Mouse (Mus musculus) ES-CJ7 (cell line): ENCODE results near the gene Pdlim1.

Source experiments
- DNase-seq: peaks from one replicate; pipeline ENCODE4 v3.0.0; 2011; ENCODE audit warnings: low read depth, low spot score

Pdlim1 gene

GRCm38 (mm10) chr19:40284704-40285103 is 13.1 kb upstream of the Pdlim1 start:
- DNase-seq, result no peak

- no peak for DNase-seq
These were observed 11.8 kb upstream of the Pdlim1 start for GRCm38 (mm10) chr19:40283415-40283814.

GRCm38 (mm10) chr19:40278372-40279023 is 6.9 kb upstream of the Pdlim1 start:
- DNase-seq, result no peak

GRCm38 (mm10) chr19:40277494-40277893 is 5.9 kb upstream of the Pdlim1 start:
- no peak for DNase-seq

- peak; percentile 62 for DNase-seq
These were observed 4.0 kb upstream of the Pdlim1 start for GRCm38 (mm10) chr19:40275401-40276188.

GRCm38 (mm10) chr19:40272674-40273073 is 1.0 kb upstream of the Pdlim1 start:
- peak; percentile 85 for DNase-seq

- peak; percentile 46 for DNase-seq
These were observed 1.0 kb downstream of the Pdlim1 start for GRCm38 (mm10) chr19:40270351-40271307.

- DNase-seq, result no peak
These were observed 2.1 kb downstream of the Pdlim1 start for GRCm38 (mm10) chr19:40269526-40269925.

GRCm38 (mm10) chr19:40268493-40268892 is 3.1 kb downstream of the Pdlim1 start:
- DNase-seq, result no peak

- no peak for DNase-seq
These were observed 4.3 kb downstream of the Pdlim1 start for GRCm38 (mm10) chr19:40267380-40267779.

- no peak for DNase-seq
These were observed 12.2 kb downstream of the Pdlim1 start for GRCm38 (mm10) chr19:40259485-40259884.

- DNase-seq, result no peak
These were observed 14.2 kb downstream of the Pdlim1 start for GRCm38 (mm10) chr19:40257396-40257795.

GRCm38 (mm10) chr19:40256376-40257050 is 15.1 kb downstream of the Pdlim1 start:
- DNase-seq, result no peak

- no peak for DNase-seq
These were observed 16.1 kb downstream of the Pdlim1 start for GRCm38 (mm10) chr19:40255561-40255960.

- DNase-seq, result no peak
These were observed 16.9 kb downstream of the Pdlim1 start for GRCm38 (mm10) chr19:40254741-40255140.

- DNase-seq, result no peak
These were observed 17.9 kb downstream of the Pdlim1 start for GRCm38 (mm10) chr19:40253768-40254167.

- no peak for DNase-seq
These were observed 20.5 kb downstream of the Pdlim1 start for GRCm38 (mm10) chr19:40251115-40251514.

- no peak for DNase-seq
These were observed 22.3 kb downstream of the Pdlim1 start for GRCm38 (mm10) chr19:40249352-40249751.

- no peak for DNase-seq
These were observed 23.2 kb downstream of the Pdlim1 start for GRCm38 (mm10) chr19:40248476-40248875.

GRCm38 (mm10) chr19:40247268-40247666 is 24.4 kb downstream of the Pdlim1 start:
- DNase-seq, result no peak

GRCm38 (mm10) chr19:40246646-40247267 is 24.9 kb downstream of the Pdlim1 start:
- DNase-seq, result no peak
